Comparison of ENCODE assay signal across 7 mouse cellular contexts in genomic region chr6:89595018-89595776, GRCm38 (mm10). TPM values are rescaled to one million over a fixed set of nuclear protein-coding genes. Genes with fewer than 3 reads are reported as not detected.
DNase-seq lines count a peak whose midpoint lies in the region; ATAC-seq and TF ChIP-seq lines count a peak whose summit lies in the region.

Gene Chchd6, minus strand, starts transcription at chr6:89595652.

- H3K9ac ChIP-seq in embryonic facial prominence, embryonic 11.5 days (replicated peaks; ENCODE audit: low read length) = peak within 1 kb of the TSS; percentile 73
- H3K9ac ChIP-seq in limb, embryonic 12.5 days (replicated peaks) = peak within 1 kb of the TSS; percentile 65
- peak within 1 kb of the TSS; percentile 70 for H3K9ac ChIP-seq in midbrain, embryonic 15.5 days

- H3K4me3 ChIP-seq in embryonic facial prominence, embryonic 11.5 days (ENCODE audit: low read depth, low read length) = peak within 1 kb of the TSS; percentile 68
- peak within 1 kb of the TSS; percentile 58 for H3K4me3 ChIP-seq in kidney, adult 2 months (ENCODE audit: insufficient read depth, low read depth, low read length)
- H3K4me3 ChIP-seq in limb, embryonic 12.5 days (replicated peaks) = peak within 1 kb of the TSS; percentile 74
- H3K4me3 ChIP-seq in midbrain, embryonic 15.5 days = peak within 1 kb of the TSS; percentile 75
- H3K4me3 ChIP-seq in spleen, adult 2 months (ENCODE audit: extremely low read depth, insufficient read depth, insufficient read length) = peak within 1 kb of the TSS; percentile 69

- H3K36me3 ChIP-seq in embryonic facial prominence, embryonic 11.5 days (replicated peaks; ENCODE audit: control insufficient read depth, insufficient read depth, low read depth, low read length) = no peaks in the 10 kb centered on the region
- no peaks in the 10 kb centered on the region for H3K36me3 ChIP-seq in kidney, adult 2 months (ENCODE audit: control insufficient read depth, insufficient read depth, low read length)
- H3K36me3 ChIP-seq in limb, embryonic 12.5 days = no peaks in the 10 kb centered on the region
- H3K36me3 ChIP-seq in midbrain, embryonic 15.5 days (replicated peaks) = no peaks in the 10 kb centered on the region
- H3K36me3 ChIP-seq in spleen, adult 2 months (ENCODE audit: control insufficient read depth, insufficient read depth, low read length) = no peaks in the 10 kb centered on the region

- H3K27ac ChIP-seq in embryonic facial prominence, embryonic 11.5 days (replicated peaks; ENCODE audit: low read depth, low read length) = no peak within 1 kb of the TSS
- H3K27ac ChIP-seq in kidney, adult 2 months (ENCODE audit: insufficient read depth, low read depth, low read length) = no peak within 1 kb of the TSS
- H3K27ac ChIP-seq in limb, embryonic 12.5 days = no peak within 1 kb of the TSS
- H3K27ac ChIP-seq in midbrain, embryonic 15.5 days = peak within 1 kb of the TSS; percentile 78
- no peak within 1 kb of the TSS for H3K27ac ChIP-seq in spleen, adult 2 months (ENCODE audit: insufficient read depth, low read length)

- no peaks in the 10 kb centered on the region; the same call in 1 of the 2 replicates for H3K4me1 ChIP-seq in embryonic facial prominence, embryonic 11.5 days (ENCODE audit: control insufficient read depth, insufficient read depth, low read length)
- no peaks in the 10 kb centered on the region; the same call in 1 of the 2 replicates for H3K4me1 ChIP-seq in kidney, adult 2 months (ENCODE audit: control insufficient read depth, insufficient read depth, low read length)
- peaks cover 7% of the 10 kb centered on the region; the same call in 1 of the 2 replicates for H3K4me1 ChIP-seq in limb, embryonic 12.5 days (replicated peaks)
- peaks cover 10% of the 10 kb centered on the region for H3K4me1 ChIP-seq in midbrain, embryonic 15.5 days
- H3K4me1 ChIP-seq in spleen, adult 2 months (ENCODE audit: control insufficient read depth, insufficient read depth, insufficient read length) = no peaks in the 10 kb centered on the region

- peak within 1 kb of the TSS; percentile 81 for H3K4me2 ChIP-seq in embryonic facial prominence, embryonic 11.5 days (ENCODE audit: low read depth, low read length)
- peak within 1 kb of the TSS; percentile 74 for H3K4me2 ChIP-seq in limb, embryonic 12.5 days
- peak within 1 kb of the TSS; percentile 66 for H3K4me2 ChIP-seq in midbrain, embryonic 15.5 days

- no peaks in the 10 kb centered on the region for H3K27me3 ChIP-seq in embryonic facial prominence, embryonic 11.5 days (ENCODE audit: control insufficient read depth, insufficient read depth, low read length)
- H3K27me3 ChIP-seq in kidney, adult 2 months (replicated peaks; ENCODE audit: control insufficient read depth, insufficient read depth, low read length) = no peaks in the 10 kb centered on the region
- H3K27me3 ChIP-seq in limb, embryonic 12.5 days = no peaks in the 10 kb centered on the region
- H3K27me3 ChIP-seq in midbrain, embryonic 15.5 days (replicated peaks) = no peaks in the 10 kb centered on the region
- H3K27me3 ChIP-seq in spleen, adult 2 months (ENCODE audit: control insufficient read depth, insufficient read depth, low read length) = no peaks in the 10 kb centered on the region

- TF ChIP-seq CTCF in kidney, adult 2 months (conservative IDR thresholded peaks at IDR 0.05; ENCODE audit: insufficient read depth, insufficient read length, low read depth, low read length) = no peak
- TF ChIP-seq CTCF in spleen, adult 2 months (IDR thresholded peaks at IDR 0.05; ENCODE audit: extremely low read depth, insufficient read depth, insufficient read length, insufficient replicate concordance) = no peak

- TF ChIP-seq POLR2A in kidney, adult 2 months (IDR thresholded peaks at IDR 0.05; ENCODE audit: low read depth, low read length) = no peak
- no peak for TF ChIP-seq POLR2A in spleen, adult 2 months (IDR thresholded peaks at IDR 0.05; ENCODE audit: low read depth, low read length)

- ATAC-seq in embryonic facial prominence, embryonic 11.5 days (replicated peaks; ENCODE audit: insufficient number of reproducible peaks, low FRiP score, low TSS enrichment, low read depth) = peak; percentile 100
- ATAC-seq in limb, embryonic 12.5 days (ENCODE audit: insufficient number of reproducible peaks, insufficient read depth, low FRiP score, low TSS enrichment, low read depth) = peak; percentile 100
- peak; percentile 100 for ATAC-seq in midbrain, embryonic 15.5 days (replicated peaks)

- WGBS in embryonic facial prominence, embryonic 11.5 days = under 1% methylated on average over 55 of the region's 56 CpGs
- WGBS in kidney, adult 2 months = under 1% methylated on average over 56 of the region's 56 CpGs
- WGBS in limb, embryonic 12.5 days = 1% methylated on average over 56 of the region's 56 CpGs
- WGBS in midbrain, embryonic 15.5 days = under 1% methylated on average over 56 of the region's 56 CpGs
- WGBS in spleen, adult 2 months = under 1% methylated on average over 56 of the region's 56 CpGs

- peak; percentile 97 for DNase-seq in adrenal gland, postnatal 14 days
- peak; percentile 96 for DNase-seq in embryonic facial prominence, embryonic 11.5 days (ENCODE audit: low spot score)
- peak; percentile 99 for DNase-seq in heart, adult 11 months
- peak; percentile 97 for DNase-seq in kidney, adult 2 months
- DNase-seq in spleen, adult 2 months (ENCODE audit: low read depth in 1 of 2, low spot score in 2 of 2) = peak; percentile 76 to 87

- H3K9me3 ChIP-seq in embryonic facial prominence, embryonic 11.5 days (replicated peaks; ENCODE audit: control insufficient read depth, low read length) = no peaks in the 10 kb centered on the region
- peaks cover 4% of the 10 kb centered on the region for H3K9me3 ChIP-seq in limb, embryonic 12.5 days
- no peaks in the 10 kb centered on the region for H3K9me3 ChIP-seq in midbrain, embryonic 15.5 days

RNA-seq across cellular contexts. Expression of gene Chchd6, which starts in this region (rescaled TPM):
- total RNA-seq in adrenal gland, postnatal 14 days (2021) = 25.8 and 28.5 TPM in 2 replicates
- polyA plus RNA-seq in embryonic facial prominence, embryonic 11.5 days (2014; fragmentation: Nextera tagmentation; extraction: Ambion mirVana) = 63.0 and 64.9 TPM in 2 replicates
- polyA plus RNA-seq in kidney, adult 2 months (2012; rRNA removed) = 86.5 and 103 TPM in 2 replicates
- 53.9 and 54.8 TPM in 2 replicates for polyA plus RNA-seq in limb, embryonic 12.5 days (2016; fragmentation: Nextera tagmentation; extraction: Ambion mirVana)
- 173 and 185 TPM in 2 replicates for polyA plus RNA-seq in midbrain, embryonic 15.5 days (2015; fragmentation: Nextera tagmentation; extraction: Ambion mirVana)
- 7.4 and 11.1 TPM in 2 replicates for polyA plus RNA-seq in spleen, adult 2 months (2012; rRNA removed)
